Mouse (Mus musculus): ENCODE measurements at regions not wholly inside any gene's neighbourhood (a gene's known extent, or its start where the extent isn't known, plus 50 kb on each side); places are given as distances from the start of the nearest gene placed in this dataset.
"Not testable (repeated sequence)": the region's sequence is repeated elsewhere in the genome, so short reads cannot be mapped to it uniquely, and the experiment has no call there.

DNA sequence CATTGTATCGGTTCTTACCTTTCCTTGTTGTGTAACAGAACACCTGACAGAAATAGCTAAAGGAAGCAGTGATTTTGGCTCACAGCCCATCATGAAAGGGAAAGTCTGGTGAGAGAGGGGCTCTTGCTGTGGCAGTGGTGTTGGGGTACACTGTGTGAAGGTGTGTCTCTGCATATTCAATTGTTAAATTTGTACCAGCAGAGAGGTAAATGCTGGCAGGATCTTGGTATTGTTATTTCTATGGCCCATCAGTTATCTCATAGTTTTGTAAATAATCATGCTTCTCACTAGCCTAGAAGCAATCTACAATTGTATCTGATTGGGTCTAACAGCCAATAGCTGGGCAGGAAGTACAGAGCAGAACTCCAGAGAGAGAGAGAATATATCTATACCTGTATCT, 95.7 kb downstream of the Mfap3l start:
- peak; percentile 60 for DNase-seq (ENCODE audit: low read depth, low spot score)

DNA sequence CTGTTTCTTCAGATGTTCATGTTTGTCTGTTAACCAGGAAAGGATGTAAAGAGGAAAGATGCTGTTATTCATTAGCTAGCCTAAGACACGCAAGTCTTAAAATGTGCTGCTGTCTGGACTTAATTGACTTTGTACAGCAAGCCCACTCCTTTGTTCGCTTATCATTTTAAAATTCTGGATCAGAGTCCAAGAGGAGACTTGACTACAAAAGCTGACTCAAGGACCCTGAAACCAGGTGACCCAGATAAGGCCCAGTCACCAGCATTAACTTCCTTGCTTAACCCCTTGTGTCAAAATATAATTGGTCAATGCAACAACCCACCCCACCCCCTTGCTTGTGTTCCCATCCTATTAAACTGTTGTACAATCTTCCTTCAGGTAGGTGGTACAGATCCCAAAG, 99.9 kb downstream of the Mfap3l start:
- DNase-seq (ENCODE audit: low read depth, low spot score): no peak

DNA sequence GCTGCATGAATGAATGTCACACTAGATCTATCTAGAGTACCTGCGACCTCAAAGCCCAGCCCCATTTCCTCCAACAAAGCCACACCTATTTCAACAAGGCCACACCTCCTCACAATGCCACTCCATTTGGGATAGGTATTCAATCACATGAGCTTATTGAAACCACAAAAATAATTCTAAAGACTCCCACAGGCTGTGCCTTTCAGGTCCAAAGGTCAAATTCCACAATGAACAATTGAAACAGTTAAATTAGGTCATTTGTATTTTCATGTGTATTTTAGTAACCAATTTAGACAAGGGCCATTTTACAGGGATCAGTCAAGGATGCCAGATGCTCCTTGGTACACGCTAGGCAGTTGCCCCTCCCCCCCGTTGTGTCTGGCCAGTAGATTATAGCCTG, 103.3 kb downstream of the Mfap3l start:
- peak; percentile 87 for DNase-seq (ENCODE audit: low read depth, low spot score)

DNA sequence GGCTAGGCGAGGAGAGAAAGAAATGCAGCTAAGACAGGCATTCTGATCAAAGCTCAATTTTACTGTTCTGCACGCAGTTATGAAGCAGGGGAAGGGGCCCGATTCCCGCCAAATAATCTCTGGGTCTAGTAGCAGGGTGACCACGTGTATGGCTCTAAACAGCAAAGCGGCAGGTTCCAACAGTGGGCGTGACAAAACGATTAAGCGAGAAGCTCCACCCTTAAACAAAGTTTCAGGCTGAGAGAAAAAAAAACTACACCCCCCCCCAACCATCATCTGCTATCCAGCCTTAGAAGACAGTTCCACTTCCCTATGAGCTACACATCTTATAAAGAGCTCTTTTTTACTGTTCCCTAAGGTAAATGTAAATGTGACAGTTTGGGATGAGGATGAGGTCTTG, 103.8 kb downstream of the Mfap3l start:
- peak; percentile 88 for DNase-seq (ENCODE audit: low read depth, low spot score)

DNA sequence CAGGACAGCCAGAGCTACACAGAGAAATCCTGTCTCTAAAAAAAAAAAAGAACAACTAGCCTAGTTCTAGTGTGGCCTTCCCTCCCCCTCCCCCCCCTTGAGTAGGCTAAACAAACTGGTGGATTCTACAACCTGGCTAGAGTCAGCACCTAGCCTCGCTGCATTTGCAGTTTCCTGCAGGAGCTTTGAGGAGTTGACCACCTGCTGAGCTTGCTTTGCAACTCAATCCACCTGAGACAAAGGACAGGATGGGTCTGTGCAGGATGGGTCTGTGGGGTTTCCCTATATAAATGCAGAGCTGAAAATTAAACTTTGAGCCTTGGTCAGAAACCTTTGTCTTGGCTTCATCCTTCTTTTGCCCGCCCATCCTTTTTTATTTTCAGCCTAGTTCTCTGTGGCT, 104.3 kb downstream of the Mfap3l start:
- DNase-seq (ENCODE audit: low read depth, low spot score): peak; percentile 99

DNA sequence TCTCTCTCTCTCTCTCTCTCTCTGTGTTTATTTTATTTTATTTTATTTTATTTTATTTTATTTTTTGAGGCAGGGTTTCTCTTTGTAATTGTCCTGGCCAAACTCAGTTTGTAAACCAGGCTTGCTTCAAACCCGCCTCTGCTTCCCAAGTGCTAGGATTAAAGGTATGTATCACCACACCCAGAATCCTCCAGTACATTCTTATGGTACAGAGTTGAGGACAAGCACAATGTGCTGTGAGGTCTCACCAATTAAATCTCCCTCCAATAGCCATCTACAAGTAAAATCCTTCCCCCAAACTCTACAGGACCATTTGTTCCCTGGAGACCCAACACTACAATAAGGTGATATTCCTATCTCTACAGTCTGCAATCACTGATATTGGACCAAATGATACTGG, 105.0 kb downstream of the Mfap3l start:
- DNase-seq (ENCODE audit: low read depth, low spot score): peak; percentile 39

DNA sequence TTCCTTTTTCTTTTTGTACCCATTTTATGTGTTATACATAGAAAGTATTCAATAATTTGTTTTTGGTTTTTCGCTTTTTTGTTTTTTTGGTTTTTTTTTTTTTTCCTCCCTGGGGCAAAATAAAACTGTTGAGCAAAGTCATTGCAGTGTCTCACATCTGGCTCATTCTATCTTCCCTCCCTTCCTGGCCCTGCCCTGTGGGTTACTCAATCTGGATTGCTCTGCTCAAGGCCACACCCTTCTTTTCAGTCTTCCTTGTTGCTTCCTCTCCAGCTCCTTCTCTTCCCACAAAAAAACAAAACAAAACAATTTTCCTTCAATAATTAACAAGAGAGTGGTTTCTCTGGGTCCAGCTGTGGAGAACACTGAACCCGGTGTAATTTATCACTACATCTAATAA, 113.2 kb downstream of the Mfap3l start:
- DNase-seq (ENCODE audit: low read depth, low spot score): no peak

DNA sequence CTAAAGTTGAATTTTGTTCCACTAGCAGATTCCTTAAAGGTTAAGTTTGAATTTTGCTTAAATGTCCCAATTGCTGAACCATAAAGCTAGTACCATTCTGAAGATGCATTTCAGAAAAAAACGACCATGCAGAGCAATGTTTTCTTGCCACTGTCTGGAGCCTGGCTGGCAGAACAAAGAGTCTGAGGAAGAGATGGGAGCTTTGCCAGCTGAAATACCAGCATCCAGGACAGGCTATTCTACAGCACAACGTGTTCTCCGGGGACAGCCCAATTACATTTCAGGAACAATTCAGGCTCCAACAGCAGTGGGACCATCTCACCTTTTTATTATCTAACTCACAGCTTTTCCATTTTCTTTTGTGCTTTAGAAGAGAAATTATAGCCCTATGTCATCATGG, 113.9 kb downstream of the Mfap3l start:
- DNase-seq (ENCODE audit: low read depth, low spot score): no peak

DNA sequence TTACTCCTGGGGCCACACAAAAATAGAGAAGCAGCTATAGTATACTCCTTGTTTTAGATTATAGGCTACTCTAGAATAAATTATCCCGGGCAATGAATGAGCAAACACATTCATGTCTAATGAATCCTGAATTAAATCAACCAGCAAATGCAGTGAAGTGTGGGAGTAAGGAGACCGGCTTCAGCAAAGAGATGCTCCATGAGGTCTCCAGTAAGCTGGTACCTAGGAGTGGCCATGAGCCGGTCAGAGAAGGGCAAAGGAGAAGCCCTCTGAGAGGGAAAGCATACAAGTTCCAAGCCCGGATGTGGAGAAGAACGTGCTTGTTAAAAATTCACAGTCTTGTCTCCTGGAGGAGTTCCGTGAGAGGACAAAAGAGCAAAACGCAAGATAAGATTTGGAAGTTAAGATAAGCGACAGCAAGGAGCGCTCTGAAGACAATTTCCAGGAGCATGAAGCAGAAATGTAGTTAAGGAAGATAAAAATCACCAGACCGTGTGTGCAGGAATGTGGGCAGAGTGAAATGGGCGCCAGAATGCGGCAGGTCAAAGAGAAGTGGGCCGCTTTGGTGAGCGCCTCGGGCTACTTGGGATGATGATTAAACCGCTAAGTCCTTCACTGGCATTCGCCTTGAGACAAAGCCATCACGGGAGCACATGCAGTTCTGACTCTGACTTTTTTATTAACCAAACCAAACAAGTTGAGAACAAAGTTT, 123.2 kb downstream of the Mfap3l start:
- DNase-seq (ENCODE audit: low read depth, low spot score): no peak

DNA sequence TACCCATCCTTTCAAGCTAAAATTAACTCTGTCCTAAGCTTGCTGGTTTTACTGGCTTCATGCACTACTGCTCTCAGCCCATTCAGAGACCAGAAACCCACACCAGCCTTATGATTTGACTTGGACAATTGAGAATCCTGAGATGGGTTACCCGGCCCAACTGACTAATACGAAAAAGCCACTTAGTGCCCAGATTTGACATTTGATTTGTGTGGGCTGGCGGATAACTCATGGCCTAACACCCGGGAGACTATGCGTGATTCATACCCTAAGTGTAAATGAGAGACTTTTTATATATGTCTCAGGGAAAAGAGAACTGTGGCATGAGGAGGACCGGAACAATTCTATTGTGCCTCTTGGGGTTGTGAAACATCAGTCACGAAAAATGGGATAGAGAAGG, 126.3 kb upstream of the Hpf1 start:
- no peak for DNase-seq (ENCODE audit: low read depth, low spot score)

DNA sequence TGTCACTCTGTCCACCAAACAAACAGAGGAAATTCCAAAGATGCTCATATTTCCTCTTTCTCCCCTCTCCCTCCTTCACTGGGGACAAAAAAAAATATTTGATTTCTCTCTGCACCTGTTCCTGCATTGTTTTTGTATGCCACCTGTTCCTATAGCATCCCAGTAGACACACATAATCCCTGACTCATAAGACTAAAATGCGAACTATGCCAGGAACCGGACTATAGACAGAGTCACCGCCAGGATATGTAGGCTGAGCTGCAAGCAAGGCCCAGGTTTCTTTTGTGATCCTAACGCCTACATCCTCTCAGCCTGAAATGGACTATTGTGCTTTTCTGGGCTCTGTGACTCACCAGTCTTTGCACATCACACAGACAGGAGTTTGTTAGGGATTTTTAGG, 116.9 kb upstream of the Hpf1 start:
- peak; percentile 20 for DNase-seq (ENCODE audit: low read depth, low spot score)

DNA sequence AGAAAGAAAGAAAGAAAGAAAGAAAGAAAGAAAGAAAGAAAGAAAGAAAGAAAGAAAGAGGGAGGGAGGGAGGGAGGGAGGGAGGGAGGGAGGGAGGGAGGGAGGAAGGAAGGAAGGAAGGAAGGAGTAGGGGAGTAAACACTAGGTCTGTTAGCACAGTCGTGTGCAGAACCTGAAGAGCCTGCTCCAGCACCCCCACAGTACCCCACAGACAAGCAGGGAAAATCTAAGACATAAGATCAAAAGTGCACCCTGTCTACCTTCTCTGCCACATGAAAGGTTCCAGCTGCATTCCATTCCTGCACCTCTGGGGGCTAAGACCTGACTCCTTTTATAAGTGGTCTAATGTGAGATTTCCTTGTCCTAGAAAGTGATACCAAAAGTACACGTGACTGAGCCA, 114.0 kb upstream of the Hpf1 start:
- not testable (repeated sequence) for DNase-seq (ENCODE audit: low read depth, low spot score)

DNA sequence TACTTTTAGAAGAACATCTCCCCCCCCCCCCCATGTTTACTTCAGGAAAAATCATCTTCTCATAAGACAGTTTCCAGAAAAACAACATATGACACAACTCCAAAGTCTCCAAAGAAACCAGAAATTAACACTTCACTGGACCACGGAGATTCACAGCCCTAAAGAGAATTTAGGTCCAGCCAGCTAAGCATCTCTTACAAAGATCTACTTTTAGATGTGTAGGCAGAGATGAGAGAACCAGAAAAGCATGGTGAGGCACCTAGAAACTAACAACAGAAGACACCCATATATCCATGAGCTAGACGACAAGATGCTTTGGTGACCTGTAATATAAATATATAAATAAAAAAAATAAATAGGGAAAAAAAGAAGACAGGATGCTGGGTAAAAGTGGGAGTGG, 105.2 kb upstream of the Hpf1 start:
- no peak for DNase-seq (ENCODE audit: low read depth, low spot score)

DNA sequence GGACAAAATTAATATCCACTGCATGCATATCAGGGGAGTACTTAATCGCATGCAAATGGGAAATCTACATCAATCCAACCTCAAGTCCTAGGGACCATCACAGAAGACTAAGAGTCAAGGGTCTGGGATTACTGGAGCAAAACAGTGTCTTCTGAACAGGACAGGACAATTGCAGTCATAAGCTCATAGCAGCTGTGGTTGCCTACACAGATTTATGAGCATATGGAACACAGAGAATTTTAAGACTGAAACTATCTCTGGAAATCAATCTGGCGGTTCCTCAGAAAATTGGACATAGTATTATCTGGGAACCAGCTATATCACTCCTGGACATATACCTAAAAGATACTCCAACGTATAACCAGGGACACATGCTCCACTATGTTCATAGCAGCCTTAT, 99.8 kb upstream of the Hpf1 start:
- no peak for DNase-seq (ENCODE audit: low read depth, low spot score)

DNA sequence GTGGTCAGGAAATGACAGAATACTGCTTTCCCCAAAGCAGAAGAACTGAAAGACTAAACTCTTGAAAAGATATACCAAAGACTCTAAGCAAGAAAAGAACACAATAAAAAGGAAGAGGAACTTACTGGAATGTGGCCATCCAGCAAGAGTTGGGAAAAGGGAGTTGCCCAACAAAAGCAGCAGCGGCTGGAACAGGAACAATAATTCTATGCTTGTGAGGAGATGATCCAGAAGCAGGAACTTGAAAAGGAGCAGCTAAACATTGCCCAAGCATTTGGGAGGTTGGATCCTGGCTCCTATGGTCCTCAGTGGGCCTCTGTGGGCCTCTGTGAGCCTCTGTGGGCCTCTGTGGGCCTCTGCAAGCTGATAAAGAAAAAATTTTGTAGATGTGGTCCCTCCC, 97.7 kb upstream of the Hpf1 start:
- no peak for DNase-seq (ENCODE audit: low read depth, low spot score)

DNA sequence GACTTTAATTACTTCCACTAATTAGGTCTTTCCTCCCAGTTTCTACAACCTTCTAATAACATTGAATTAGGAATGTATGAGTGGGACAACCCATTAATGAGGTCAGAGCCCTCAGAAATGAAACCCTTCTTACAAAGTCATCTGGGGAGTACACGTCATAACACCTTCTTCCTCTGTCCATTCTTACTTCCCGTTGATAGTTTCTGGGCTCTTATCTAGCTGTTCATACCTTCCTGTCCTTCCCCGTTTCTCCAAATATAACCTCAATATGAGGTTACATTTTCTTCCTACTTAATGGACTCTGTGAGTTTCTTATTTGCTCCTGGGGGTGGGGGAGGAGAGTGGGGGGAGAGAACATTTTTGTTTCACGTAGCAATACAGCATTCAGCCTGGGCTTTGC, 85.4 kb upstream of the Hpf1 start:
- DNase-seq (ENCODE audit: low read depth, low spot score): no peak

DNA sequence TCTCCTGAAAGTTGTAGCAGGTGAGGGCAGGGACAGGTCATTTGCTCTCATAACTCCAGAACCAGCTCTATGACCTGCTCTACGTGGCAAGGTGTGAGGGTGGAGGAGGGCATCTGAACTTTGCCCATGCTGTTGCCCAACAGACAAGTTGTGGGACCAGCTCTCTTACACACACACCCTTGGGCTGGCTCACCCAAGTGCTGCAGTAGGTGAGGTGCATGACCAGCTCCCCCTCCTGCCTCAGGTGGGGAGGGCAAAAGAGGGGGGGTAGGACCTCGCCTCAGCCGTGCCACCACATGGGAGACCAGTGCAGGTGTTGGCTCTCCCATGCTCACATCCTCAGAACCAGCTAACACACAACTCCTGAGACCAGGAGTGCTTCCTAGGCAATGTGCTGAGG, 83.4 kb upstream of the Hpf1 start:
- DNase-seq (ENCODE audit: low read depth, low spot score): no peak

DNA sequence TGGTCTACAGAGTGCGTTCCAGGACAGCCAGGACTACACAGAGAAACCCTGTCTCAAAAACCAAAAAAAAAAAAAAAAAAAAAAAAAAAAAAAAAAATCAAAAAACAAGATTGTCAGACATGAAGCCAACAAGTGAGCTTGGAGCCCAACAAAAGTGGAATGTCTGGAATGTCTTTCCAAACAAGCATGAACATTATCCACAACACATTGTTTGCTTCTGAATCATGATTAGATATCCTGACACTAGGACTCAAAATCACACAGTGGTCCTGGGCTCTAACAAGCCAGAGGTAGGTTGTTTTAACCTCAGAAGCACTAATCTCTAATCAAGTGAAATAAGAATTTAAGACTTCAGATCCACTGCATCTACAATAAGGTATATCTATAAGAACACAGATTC, 80.4 kb upstream of the Hpf1 start:
- no peak for DNase-seq (ENCODE audit: low read depth, low spot score)

DNA sequence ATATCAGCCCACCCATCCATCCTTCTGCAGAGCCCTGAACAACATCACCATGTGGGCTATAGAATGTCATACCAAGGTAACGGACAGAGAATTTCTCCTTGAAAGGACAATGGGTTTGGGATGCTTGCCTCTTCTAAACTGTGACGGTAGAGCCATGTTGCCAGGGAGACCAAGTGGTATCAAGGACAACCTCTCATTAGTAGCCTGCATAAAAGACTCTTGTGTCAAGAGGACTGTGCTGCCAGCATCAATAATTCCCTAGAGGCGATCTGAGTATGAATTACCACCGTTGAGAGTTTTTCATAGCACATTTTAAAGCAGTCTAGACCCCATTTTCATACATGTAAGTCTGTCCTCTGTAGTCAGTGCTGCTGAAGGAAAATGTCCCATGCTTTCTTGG, 79.3 kb upstream of the Hpf1 start:
- DNase-seq (ENCODE audit: low read depth, low spot score): no peak

DNA sequence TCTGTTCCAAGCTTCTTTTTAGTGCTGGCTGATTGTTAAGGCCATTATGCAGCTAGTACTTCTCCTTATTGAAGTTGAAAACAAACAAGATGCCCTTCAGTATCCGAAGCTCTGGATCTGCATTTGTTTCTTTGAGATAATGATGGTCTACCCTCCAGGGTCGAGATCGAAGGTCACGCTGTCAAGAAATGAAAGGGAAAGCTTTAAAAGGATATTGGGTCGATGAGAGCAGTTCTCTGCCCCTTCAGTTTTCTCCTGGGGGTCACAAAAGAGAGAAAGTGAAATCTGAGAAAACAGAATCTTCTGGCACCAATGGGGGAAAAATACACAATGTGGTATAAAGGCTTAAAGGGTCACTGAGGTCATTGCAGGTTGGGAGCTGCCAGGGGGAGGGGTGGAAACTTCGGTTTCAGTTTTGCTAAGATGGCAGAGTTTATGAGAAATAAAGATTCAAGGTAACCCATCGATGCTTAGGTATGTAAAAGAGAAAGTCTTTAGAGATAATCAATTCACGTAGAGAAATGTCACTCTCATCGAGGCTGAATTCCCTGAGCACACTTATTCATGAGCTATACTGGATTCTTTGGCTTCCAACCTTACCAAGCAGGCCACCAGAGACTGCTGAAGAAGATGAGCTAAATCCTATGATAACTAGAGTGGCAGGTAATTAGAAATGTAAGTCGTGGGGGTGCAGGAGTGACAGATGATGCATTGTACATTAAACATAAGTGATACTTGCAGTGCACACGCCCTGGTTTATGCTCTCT, 64.4 kb upstream of the Hpf1 start:
- no peak for DNase-seq (ENCODE audit: low read depth, low spot score)

DNA sequence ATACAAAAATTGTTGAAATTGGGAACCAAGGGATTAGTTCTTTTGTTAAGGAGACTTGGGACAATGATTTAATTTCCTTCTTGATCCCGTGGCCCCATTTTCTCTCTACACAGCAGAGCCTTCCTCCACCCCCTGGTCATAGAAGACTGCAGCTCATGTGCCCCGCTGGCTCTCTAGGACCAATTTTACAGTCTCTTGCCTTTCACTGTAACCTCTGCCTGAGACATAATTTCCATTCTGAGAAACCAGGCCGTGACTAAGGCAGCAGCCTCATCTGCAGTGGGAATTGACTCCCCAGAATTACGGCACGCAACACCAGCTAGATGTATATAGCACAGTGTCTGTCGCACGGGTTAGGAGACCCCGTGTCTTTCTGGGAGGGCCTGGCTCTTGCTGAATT, 63.0 kb upstream of the Hpf1 start:
- DNase-seq (ENCODE audit: low read depth, low spot score): no peak

DNA sequence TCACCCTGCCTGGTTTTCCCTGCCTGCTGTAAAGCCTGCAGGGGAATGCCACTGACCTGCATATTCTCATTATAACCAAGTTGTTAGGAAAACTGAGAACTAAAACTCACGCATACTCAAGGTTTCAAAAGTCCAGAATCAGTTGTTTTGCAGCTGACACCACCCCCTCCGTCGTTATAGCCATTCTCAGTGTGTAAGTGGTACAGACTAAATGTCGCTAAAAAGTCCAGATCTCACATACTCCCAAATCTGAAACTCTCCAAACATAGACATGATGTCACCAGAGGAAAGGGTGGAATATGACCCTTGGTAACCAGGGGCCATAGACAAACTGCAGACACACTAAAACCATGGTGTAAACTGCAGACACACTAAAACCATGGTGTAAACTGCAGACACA, 61.1 kb upstream of the Hpf1 start:
- DNase-seq (ENCODE audit: low read depth, low spot score): no peak

DNA sequence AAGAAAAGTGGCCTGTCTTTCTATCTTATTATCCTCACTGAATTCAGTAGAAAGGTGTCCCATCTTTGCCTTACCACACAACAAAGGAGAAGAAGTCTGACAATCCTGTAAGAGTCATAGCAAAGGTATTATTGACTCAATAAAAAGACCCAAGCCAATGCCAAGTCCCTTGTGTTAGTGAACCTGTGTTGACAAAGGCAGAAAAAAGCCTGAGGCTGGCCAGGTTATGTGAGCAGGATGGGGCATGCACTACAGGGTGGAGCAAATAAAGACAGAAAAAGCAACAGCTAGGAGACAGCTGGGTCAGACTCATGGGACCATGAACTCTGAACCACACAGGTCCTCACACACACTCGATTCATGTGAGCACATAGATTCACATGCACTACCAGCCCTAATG, 59.7 kb upstream of the Hpf1 start:
- DNase-seq (ENCODE audit: low read depth, low spot score): no peak

DNA sequence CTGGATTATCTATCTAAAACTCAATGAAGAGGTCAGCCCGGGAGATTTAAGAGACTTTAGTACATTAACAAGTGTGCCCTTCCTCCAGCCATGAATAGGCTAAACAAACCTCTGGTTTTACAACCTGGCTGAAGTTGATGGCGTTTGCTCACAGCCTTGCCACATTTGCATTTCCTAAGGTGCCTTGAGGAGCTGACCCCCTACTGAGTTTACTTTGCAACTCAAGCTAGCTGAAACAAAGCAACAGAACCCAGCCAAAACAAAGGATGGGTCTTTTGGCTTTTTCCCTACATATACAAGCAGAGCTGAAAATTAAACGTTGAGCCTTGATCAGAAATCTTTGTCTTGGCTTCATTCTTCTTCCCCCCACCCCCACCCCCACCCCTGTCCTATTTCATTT, 51.7 kb upstream of the Hpf1 start:
- DNase-seq (ENCODE audit: low read depth, low spot score): peak; percentile 43

Data from ES-CJ7 (cell line).